Mouse (Mus musculus) brain, embryonic 18.5 days (tissue): ENCODE data around the gene Gja3.
"Not testable (repeated sequence)": the region's sequence is repeated elsewhere in the genome, so short reads cannot be mapped to it uniquely, and the experiment has no call there.

Experiments used
- DNase-seq: peaks from one replicate; pipeline ENCODE4 v3.0.0-alpha.2; 2012; ENCODE audit warnings: low read depth, low spot score

The Gja3 gene

DNA sequence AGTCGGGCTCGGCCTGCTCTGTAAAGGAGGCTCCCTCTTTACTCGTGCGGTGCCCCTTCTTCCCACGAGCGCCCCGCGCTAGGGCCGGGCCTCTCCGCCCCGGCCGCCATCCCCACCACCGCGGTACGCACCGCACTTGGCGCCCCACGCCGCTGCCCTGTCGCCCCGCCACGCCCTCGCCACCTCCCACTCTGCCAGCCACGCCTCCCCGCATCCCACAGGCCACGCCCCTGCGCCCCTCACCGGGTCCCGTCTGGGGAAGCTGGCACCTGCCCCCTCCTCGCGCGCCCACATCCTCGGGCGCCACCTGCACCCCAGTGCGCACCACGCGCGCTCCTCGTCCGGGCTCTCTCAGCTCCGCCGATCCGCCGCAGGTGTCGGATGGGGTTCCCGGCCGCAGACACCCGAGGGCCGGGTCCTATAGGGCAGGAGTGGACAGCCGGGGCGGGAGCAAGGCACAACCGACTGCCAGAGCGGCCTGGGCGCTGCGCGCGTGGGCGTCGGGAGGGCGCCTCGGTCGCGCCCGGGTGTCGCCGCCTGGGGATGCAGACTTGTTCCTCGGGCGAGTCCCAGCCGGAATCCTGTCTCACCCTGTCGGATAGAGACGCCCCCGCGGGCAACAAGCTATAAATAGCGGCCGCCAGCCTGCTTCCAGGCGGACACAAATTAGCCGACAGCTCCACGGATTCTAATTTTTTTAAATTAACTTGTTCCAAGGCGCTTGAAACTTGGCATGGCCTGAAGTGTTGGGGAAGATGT is at the start of gene Gja3:
TSS of gene Gja3 (minus strand) at position 538 of the 759 bp plus-strand sequence.
- no peak for DNase-seq

DNA sequence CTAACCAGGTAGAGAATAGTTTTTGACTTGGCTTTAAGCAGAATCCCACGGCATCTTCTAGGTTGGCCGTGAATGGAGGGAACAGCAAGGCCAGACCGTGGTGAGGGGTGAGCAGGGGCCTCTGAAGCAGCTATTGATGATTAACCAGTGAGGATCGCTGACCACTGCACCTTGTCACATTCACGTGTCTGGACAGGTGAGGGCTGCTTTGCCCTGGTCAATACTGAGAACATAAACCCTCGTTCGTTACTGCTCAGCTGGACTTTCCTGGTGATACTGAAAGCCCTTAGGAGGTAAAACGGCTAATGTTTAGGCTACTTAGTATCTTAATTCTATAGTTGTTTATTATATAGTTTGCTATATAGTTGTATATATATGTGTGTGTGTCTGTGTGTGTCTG is 49.2 kb upstream of the Gja3 start:
- DNase-seq, result no peak

DNA sequence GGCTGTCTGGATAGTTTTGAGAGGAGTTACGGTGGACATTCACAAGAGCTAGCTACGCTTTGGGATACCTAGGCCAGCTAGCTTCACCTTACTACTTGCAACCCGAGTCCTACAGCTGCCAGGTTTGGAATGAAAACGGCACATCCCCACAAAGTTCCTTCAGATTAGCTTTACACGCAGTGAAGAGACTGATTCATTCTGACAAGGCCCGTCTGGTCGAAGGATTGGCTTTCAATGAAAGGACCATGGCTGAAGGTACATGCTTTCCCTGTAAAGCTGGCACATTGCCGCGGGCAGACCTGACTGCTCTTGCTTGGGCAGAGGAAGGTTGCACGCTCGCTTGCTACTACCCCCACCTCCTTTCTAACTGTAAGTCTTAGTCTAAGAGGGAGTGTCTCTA is 47.8 kb upstream of the Gja3 start:
- DNase-seq, result no peak

DNA sequence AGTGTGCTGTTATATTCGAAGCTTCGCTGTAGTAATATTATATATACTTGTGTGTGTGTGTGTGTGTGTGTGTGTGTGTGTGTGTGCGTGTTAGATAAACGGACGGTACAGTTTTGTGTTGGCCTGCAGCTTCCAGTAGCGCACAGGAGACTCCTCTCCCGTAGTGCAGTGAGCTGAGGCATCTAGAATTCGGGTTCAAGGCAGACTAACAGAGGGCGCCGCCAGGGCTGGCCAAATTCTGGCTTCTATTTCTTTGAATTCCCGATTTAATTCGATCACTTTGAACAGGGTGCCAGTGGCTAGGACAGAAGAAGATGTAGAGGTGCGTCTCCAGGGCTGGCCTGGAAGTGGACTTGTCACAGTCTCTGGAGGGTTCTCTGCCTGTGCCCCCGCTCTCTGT is 47.2 kb upstream of the Gja3 start:
- no peak for DNase-seq

DNA sequence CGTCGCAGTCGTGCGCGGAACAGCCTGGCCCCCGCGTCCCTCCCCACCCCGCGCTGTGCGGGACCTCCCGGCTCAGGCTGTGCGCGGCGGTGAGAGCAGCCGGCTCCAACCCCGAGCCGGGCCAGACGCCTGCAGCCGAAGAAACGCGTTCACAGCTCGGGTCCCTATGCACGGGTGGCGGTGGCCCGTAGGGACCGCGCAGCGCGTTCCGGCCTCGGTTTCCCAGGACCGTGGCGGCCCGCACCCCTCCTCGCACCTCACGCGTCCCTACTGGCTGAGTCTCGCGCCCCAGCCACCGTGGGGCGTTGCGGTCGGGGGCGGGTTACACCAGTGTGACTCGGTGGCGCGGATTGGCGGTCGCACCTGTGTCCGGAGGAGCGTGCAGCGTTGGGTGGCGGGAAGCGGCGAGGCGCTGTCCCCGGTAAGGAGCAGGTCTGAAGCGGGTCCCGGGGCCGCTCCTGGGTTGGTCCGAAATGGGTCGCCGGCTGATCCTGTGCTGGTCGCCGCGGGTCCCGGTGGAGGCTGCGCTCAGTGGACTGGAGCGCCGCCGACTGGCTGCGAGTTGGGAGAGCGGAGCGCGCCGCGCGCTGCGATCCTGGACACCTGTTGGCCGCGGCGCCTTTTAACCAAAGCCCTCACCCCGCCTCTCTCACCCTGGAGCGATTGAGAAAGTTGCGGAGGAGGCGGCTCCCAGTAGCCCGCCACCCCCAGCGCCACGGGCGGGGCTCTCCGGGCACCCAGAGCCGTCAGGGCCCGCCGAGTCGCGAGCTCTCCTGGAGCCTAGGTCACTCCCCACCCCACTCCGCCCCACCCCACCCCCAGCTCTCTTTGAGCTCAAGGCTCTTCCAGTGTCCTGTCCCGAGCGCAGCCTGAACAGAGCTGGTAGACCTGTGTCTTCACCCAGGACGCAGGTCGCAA is 46.5 kb upstream of the Gja3 start, which contains the start of gene Gjb2:
TSS of gene Gjb2 (minus strand) at position 597 of the 918 bp plus-strand sequence.
- DNase-seq, result no peak

DNA sequence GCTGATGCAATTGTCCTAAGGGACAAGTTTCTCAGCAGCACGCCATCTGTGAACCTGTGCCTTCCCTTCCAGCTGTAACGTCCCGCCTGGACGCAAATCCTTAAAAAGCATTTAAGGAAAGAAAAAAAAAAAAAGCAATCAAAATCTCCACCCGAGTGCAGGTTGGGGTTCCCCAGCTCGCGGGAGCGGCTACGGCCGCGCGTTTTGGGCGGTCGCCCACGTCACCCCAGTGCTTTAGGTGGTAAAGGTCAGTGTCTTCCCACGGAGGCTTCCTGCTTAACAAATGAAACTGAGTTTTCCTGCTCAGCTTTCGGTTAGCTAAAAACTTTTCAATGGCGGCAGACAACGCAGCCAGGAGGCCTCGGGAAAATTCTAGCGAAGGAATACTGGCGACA is 45.8 kb upstream of the Gja3 start:
- DNase-seq, result no peak

DNA sequence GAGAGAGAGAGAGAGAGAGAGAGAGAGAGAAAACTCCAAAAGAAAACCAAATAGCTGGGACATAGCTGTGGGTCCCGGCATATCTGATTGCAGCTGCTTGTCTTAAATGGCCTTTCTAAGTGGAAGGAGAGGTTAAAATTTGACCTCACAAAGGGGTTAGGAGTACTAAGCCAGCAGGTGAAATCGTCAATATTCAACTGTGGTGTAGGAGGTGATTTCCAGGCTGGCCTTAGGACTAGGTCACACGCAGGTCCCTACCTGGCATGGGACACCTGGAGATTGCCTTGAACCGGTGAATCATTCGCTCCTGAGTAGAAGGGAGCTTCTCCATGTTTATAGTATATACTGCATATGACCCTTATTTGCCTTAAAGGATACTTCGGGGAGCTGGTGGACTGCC is 45.2 kb upstream of the Gja3 start:
- DNase-seq, result no peak

DNA sequence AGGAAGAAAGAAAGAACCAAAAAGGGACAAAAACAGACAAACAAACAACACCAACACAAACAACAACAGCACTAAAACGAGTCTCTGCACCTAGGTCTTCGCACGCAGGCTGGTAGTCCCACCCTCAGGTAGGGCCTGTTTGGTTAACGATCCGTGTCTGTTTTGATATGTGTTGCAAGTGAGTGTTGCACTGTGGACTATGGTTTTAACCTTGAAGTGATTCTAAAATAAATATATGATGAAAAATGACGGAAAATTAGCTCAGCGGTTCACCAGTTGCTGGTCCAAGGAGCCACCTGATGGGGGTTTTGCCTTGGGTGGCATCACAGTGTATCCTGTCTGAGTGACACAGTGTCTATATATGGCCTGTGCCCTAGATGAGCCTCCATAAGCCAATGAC is 43.7 kb upstream of the Gja3 start:
- DNase-seq, result no peak

DNA sequence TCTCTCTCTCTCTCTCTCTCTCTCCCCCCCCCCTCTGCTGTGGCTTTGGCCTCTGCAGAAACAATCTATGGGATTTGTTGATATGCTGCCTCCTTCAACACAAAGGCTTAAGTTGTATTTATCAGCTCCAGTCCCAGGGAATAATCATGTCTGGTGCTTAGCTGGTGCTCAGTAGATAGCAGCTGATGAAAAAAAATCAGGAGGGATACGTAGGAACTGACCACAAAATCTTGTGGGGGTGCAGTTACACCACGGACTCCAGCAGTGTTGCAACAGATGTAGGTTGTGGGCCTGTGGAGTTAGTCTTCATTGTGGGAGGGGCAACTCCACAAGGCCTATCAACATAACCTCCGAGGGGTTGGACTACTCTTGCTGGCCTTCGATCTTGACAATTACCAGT is 38.0 kb upstream of the Gja3 start:
- no peak for DNase-seq

DNA sequence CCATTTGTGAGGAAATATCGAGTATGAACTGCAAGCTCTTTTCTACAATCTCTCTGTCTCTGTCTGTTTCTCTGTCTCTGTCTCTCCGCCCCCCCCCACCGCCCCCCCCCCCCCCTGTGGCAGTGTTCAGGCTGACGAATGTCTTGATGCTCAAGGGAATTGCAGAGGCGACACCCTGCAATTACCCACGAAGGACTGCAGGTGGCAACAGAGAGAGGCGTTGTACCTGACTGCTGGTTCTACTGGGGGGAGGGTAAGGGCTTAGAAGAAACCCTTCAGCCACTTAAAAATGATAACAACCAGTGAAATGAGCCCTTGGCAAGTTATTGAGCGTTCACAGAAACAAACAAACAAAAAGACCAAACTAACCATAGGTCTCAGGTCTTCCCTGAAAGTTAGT is 35.1 kb upstream of the Gja3 start:
- no peak for DNase-seq

DNA sequence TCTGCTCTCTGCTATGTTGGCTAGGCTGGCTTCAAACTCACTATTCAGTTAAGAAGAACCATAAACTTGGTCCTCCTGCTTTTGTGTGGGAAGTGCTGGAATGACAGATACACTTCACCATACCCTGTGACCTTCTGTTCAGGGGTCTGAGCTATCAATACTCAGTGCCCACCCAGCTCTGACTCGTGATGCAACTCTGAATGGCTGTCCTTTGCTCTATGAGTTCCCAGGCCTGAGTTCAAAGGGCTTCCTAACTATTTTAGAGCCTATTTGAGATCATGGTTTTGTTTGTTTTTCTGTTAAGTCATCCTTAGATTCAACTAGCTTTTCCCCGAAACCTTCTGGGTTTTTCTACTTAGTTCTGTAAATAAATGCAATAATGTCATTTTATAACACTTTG is 32.1 kb upstream of the Gja3 start:
- no peak for DNase-seq

DNA sequence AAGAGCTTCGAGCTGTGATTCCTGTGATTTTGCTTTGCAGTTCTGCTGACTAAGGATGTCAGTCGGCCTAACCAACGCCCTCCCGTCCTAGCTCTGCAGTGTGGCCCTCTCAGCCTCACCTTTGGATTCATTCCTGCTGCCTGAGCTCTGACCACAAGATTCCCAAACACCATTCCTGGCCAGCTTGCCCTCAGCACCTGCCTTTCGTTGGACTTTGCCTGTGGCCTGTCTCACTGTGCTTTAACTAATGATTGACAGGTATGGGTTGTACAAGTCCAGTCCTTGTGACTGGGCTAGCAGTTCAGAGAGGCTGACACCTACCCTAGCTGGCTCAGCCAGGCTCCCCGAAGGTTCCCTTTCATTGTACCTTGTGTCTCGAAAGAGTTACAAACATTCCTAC is 31.2 kb upstream of the Gja3 start:
- no peak for DNase-seq

DNA sequence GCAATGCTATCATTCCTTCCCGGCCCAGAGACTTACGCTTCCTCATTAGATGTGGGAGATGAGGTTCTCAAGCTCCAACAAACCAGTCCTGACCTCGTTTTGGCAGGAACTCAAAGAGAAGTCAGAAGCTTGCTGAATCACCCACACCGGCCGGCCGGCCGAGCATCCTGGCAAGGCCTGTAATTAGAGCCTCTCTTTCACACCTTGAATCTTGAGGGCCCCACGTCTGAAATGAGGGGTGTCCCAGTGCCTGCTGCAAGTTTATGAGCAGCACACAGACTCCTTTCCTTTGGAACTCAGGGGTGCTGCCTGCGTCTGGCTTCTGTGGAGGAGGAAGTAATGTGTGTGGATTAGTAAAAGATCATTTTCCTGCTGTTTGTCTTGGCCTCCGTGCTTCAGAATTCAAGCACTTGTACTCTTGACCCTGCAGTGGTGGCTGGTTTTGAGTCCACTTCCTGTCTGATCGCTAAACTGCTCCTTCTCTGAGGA is 26.3 kb upstream of the Gja3 start:
- DNase-seq, result no peak

DNA sequence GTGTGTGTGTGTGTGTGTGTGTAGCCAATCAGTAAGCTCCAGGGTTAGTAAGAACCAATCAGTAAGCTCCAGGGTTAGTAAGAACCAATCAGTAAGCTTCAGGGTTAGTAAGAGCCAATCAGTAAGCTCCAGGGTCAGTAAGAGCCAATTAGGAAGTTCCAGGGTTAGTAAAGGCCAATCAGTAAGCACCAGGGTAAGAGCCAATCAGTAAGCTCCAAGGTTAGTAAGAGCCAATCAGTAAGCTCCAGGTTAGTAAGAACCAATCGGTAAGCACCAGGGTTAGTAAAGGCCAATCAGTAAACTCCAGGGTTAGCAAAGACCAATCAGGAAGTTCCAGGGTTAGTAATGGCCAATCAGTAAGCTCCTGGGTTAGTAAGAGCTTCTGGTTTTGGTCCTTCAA is 25.0 kb upstream of the Gja3 start:
- no peak for DNase-seq

DNA sequence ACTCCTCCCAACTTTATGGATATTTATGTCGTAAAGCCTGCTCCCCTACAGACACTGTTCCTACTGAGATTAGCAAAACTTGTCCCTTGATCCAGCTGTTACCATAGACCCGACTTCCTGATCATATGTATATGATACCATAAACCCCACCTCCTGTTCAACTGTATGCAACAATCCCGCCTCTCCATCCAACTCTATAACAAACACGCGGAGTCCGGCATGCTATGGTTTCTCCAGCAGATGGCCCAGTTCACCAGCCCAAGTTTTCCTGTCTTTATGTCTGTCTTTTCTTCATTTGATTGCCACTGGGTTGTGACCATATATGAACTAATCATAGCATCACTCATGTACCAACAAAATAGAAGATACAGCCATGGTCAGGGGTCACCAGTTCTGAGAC is 17.6 kb upstream of the Gja3 start:
- no peak for DNase-seq

DNA sequence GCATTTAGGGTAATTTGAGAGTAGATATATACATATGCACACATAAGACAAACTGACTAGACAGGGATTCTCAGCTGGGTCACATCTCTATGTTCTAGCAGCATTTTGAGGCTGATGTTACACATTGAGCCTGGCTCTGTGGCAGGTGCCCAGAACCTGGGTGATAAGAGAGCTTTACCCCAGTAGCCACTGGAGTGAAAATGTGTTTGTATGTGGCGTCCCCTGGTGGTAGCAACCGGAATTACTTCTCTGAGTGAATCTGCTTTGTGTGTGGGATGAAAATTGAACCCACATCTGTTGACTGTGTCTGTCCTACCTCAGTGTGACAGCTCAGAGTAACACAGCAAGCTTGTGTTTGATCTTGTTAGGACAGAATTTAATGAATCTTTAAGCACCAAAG is 12.0 kb upstream of the Gja3 start:
- DNase-seq, result not testable (repeated sequence)

DNA sequence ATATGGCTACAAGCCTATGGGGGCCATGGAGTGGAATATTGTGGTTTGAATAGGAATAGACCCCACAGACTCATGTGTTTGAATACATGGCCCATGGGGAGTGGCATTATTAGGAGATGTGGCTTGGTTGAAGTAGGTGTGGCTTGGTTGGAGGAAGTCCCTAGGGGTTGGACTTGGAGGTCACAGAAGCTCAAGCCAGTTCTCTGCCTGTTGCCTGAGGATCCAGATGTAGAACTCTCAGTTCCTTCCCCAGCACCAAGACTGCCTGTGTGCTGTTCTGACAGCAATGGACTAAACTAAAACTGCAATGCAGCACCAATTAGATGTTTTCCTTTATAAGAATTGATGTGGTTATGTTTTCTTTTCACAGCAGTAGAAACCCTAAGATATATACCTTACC is 8.2 kb upstream of the Gja3 start:
- DNase-seq, result no peak

DNA sequence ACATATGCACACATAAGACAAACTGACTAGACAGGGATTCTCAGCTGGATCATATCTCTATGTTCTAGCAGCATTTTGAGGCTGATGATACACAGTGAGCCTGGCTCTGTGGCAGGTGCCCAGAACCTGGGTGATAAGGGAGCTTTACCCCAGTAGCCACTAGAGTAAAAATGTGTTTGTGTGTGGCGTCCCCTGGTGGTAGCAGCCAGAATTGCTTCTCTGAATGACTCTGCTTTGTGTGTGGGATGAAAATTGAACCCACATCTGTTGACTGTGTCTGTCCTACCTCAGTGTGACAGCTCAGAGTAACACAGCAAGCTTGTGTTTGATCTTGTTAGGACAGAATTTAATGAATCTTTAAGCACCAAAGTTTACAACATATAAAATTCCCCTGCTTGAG is 2.2 kb upstream of the Gja3 start:
- not testable (repeated sequence) for DNase-seq

DNA sequence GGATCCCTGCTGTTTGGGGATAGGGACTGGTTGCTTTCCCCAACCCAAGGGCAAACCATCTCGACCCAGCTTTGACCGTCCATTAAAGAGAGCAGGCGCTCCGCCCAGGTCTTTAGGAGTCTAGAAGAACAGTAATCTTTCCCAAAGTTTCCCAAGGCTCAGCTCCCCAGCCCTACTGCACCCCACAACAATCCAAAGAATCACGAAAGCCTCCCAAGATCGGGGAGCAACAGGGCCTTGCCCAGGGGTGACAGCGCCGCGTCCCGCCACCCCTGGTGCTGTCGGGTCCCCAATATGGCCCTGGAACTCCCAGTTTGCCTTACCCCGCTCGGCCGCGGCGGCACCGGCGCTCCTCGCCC is 717 bp downstream of the Gja3 start:
- DNase-seq, result no peak

DNA sequence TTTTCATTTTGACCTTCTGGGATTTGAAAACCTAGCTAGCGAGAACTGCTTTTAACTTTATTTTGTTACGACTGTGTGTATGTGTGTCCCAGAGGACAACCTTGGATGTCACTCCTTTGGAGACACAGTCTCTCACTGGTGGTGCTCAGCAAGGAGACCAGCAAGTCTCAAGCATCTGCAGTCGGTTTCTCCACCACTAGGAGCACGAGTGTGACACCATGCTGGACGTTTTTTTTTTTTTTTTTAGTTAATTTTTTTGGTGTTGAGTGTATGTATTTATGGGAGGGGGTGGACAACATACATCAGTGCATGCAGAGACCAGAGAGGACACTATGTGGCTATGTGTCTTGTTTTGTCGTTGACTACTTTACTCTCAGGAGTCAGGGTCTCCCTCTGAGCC is 5.2 kb downstream of the Gja3 start:
- DNase-seq, result no peak

DNA sequence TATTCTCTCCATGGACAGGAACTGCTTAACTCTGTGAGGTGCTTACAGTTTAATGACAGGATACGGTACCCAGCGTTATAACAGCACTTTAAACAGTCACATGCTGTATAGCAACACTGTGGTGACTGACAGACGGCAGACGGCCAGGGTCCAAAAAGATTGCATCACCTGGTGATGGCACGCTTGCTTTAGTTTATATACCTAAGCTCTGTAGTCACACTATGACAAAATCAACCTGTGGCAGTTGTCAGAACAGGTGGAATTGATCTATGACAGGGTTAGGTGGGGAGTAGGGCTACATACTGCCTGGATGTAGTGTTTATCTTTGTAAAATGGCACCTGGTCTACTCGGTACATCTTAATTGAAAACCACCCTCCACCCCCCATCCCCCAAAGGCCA is 14.0 kb downstream of the Gja3 start:
- no peak for DNase-seq

DNA sequence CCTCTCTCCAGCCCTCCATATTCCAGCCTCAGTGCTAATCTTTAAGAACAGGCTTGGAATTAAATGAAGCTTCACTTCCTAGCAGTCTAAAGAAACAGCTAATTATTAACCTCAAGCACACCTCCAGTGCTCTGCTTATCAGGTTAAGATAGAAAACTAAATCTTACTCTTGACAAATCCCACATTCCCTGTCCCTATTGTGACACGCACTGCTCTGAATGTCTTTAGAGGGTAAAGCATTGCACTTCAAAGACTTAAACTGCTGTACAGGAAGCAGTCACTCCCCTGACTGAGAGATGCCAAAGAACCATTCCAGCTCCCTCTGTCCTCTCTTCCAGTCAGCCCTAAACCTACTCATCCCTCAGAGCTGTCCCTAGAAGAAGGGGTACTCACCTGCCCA is 16.5 kb downstream of the Gja3 start:
- DNase-seq, result no peak

DNA sequence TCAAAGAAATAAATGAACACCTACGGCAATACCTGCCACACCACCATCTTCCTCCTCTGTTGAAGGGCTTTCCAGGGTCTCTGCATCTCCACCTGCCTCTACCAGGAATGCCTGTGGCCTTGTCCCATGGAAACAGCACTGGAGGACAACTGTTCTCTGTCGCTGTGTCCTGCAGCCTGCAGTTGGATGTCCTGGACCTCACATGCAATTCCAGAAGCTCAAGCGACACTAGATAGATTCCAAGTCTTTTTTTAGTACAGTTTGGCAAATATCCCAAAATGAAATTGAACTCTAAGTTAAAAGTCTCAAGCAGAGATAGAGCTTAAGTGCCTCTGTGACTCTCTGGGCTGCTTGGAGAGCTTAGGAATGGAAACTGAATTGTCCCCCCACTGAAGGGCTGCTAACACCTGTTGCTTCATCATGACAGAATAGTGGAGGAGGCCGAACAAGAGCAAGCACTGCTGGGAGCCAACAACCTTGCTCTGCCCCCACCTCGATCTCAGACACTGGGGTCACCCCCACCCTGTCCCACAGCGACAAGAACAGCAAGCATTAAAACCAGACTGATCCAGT is 22.9 kb downstream of the Gja3 start:
- DNase-seq, result no peak
